Mouse (Mus musculus): ENCODE data around the gene Krcc1.
"Not testable (repeated sequence)": the region's sequence is repeated elsewhere in the genome, so short reads cannot be mapped to it uniquely, and the experiment has no call there.

The Krcc1 gene

GRCm38 (mm10) chr6:71262142-71262833 is 9.2 kb upstream of the Krcc1 start:
- no peak for DNase-seq (ENCODE audit: low read depth)

- not testable (repeated sequence) for DNase-seq (ENCODE audit: low read depth)
These were observed 3.9 kb upstream of the Krcc1 start for GRCm38 (mm10) chr6:71267603-71268002.

- no peak for DNase-seq (ENCODE audit: low read depth)
These were observed 2.4 kb upstream of the Krcc1 start for GRCm38 (mm10) chr6:71268929-71269685.

GRCm38 (mm10) chr6:71269686-71270050 is 1.8 kb upstream of the Krcc1 start:
- not testable (repeated sequence) for DNase-seq (ENCODE audit: low read depth)

GRCm38 (mm10) chr6:71270301-71271056 is 998 bp upstream of the Krcc1 start:
- DNase-seq (ENCODE audit: low read depth) = peak; percentile 26

GRCm38 (mm10) chr6:71271057-71271388 is 454 bp upstream of the Krcc1 start:
- no peak for DNase-seq (ENCODE audit: low read depth)

- peak; percentile 9 for DNase-seq (ENCODE audit: low read depth)
These were observed 852 bp downstream of the Krcc1 start for GRCm38 (mm10) chr6:71272316-71272741.

GRCm38 (mm10) chr6:71273715-71274114 is 2.2 kb downstream of the Krcc1 start:
- DNase-seq (ENCODE audit: low read depth) = no peak

- DNase-seq (ENCODE audit: low read depth) = no peak
These were observed 3.1 kb downstream of the Krcc1 start for GRCm38 (mm10) chr6:71274621-71275020.

- DNase-seq (ENCODE audit: low read depth) = peak; percentile 11
These were observed 7.9 kb downstream of the Krcc1 start for GRCm38 (mm10) chr6:71279418-71279817.

- no peak for DNase-seq (ENCODE audit: low read depth)
These were observed 22.0 kb downstream of the Krcc1 start for GRCm38 (mm10) chr6:71293509-71293908.

- no peak for DNase-seq (ENCODE audit: low read depth)
These were observed 23.8 kb downstream of the Krcc1 start for GRCm38 (mm10) chr6:71295303-71295702.

- no peak for DNase-seq (ENCODE audit: low read depth)
These were observed 26.6 kb downstream of the Krcc1 start for GRCm38 (mm10) chr6:71298051-71298450.

GRCm38 (mm10) chr6:71298751-71299150 is 27.3 kb downstream of the Krcc1 start:
- DNase-seq (ENCODE audit: low read depth) = no peak

GRCm38 (mm10) chr6:71302097-71302731 is 30.7 kb downstream of the Krcc1 start:
- no peak for DNase-seq (ENCODE audit: low read depth)

- DNase-seq (ENCODE audit: low read depth) = no peak
These were observed 36.0 kb downstream of the Krcc1 start for GRCm38 (mm10) chr6:71307486-71307885.

GRCm38 (mm10) chr6:71321826-71322283 is 50.4 kb downstream of the Krcc1 start, which contains the start of gene Smyd1:
TSS of gene Smyd1 (minus strand) at chr6:71322233.
- DNase-seq (ENCODE audit: low read depth) = no peak

- DNase-seq (ENCODE audit: low read depth) = no peak
These were observed 51.0 kb downstream of the Krcc1 start, which contains the start of gene Cd8b1 for GRCm38 (mm10) chr6:71322491-71322921. TSS of gene Cd8b1 (plus strand) at chr6:71322788.

- DNase-seq (ENCODE audit: low read depth) = no peak
These were observed 53.3 kb downstream of the Krcc1 start for GRCm38 (mm10) chr6:71324816-71325215.

- no peak for DNase-seq (ENCODE audit: low read depth)
These were observed 58.4 kb downstream of the Krcc1 start for GRCm38 (mm10) chr6:71329881-71330280.

- no peak for DNase-seq (ENCODE audit: low read depth)
These were observed 59.0 kb downstream of the Krcc1 start for GRCm38 (mm10) chr6:71330486-71330885.

- not testable (repeated sequence) for DNase-seq (ENCODE audit: low read depth)
These were observed 60.0 kb downstream of the Krcc1 start for GRCm38 (mm10) chr6:71331491-71331890.

Measured in fibroblast of lung, adult 2 months (primary cell).